Mouse (Mus musculus): Measurements from ENCODE around the gene Sppl2b. TPM values are rescaled to one million over a fixed set of nuclear protein-coding genes. Genes with fewer than 3 reads are reported as not detected.

Sppl2b gene
- total and polyA plus RNA-seq, 3 experiments: 52.0 to 65.9 TPM; not detected in 1

DNA sequence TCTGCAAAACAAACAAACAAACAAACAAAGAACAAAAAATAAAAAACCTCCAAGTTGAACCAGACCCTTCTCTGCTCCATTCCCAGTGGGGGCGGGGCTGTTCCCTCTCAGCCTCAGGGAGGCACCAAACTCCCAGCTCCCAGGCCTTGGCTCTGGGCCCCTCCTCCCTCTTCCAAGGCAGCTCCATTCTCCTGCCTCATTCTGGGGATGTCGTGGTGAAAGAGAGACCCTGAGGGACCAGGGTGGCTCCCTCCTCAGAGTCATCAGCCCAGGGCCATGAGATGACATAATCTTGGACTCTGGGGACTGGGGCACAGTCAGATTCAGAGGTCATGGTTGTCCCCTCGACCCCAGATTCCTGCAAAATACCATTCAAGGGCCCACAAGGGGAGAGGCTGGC lies 21.5 kb downstream of the Sppl2b start:
- H3K4me3 ChIP-seq (ENCODE audit: control insufficient read depth in 1 of 2, insufficient read depth in 1 of 2, low read depth in 2 of 2, low read length in 2 of 2): no peak overlapping the region
- no peaks in the 10 kb centered on the region for H3K36me3 ChIP-seq (ENCODE audit: control insufficient read depth in 1 of 2, insufficient read depth in 2 of 2, low read length in 2 of 2)
- H3K9me3 ChIP-seq (replicated peaks; ENCODE audit: insufficient read depth, low read length): no peaks in the 10 kb centered on the region
- H3K4me1 ChIP-seq (ENCODE audit: control insufficient read depth in 1 of 2, insufficient read depth in 2 of 2, low read length in 2 of 2): peaks cover 2 to 11% of the 10 kb centered on the region in 2 experiments; a peak in 3 of 4 replicates
- no peaks in the 10 kb centered on the region for H3K79me2 ChIP-seq (ENCODE audit: control insufficient read depth, insufficient read depth, low read length, poor library complexity)
- no peaks in the 10 kb centered on the region for H3K27me3 ChIP-seq (ENCODE audit: control insufficient read depth in 1 of 2, insufficient read depth in 2 of 2, low read length in 2 of 2)
- H3K9ac ChIP-seq (ENCODE audit: control insufficient read depth, low read depth, low read length, poor library complexity, severe bottlenecking): no peak overlapping the region
- H3K27ac ChIP-seq (ENCODE audit: control insufficient read depth, low read depth, low read length): no peak overlapping the region
- DNase-seq (ENCODE audit: low read depth, low spot score): no peak
- TF ChIP-seq MEF2A (IDR thresholded peaks at IDR 0.05; ENCODE audit: extremely low read depth, insufficient replicate concordance, low read depth, low read length, poor library complexity, severe bottlenecking): no peak
- no peak for TF ChIP-seq MAZ (IDR thresholded peaks at IDR 0.05; ENCODE audit: low read depth, low read length)
- no peak for TF ChIP-seq ZNF384 (IDR thresholded peaks at IDR 0.05; ENCODE audit: low read depth, low read length)
- TF ChIP-seq RCOR1 (IDR thresholded peaks at IDR 0.05; ENCODE audit: low read depth, low read length): no peak
- no peak for TF ChIP-seq E2F4 (IDR thresholded peaks at IDR 0.05; ENCODE audit: borderline replicate concordance, low read depth, low read length)
- TF ChIP-seq KAT2A (conservative IDR thresholded peaks at IDR 0.05; ENCODE audit: low read depth, low read length): no peak
- no peak for TF ChIP-seq POLR2AphosphoS5 (IDR thresholded peaks at IDR 0.05; ENCODE audit: borderline replicate concordance, low read depth, low read length)
- TF ChIP-seq GABPA (IDR thresholded peaks at IDR 0.05; ENCODE audit: low read depth, low read length): no peak
- TF ChIP-seq CHD1 (IDR thresholded peaks at IDR 0.05; ENCODE audit: low read depth, low read length): no peak
- no peak for TF ChIP-seq NELFE (IDR thresholded peaks at IDR 0.05; ENCODE audit: low read depth, low read length)
- TF ChIP-seq CTCF (IDR thresholded peaks at IDR 0.05 in 2 of 3, conservative IDR thresholded peaks at IDR 0.05 in 1 of 3; ENCODE audit: control insufficient read depth in 1 of 3, insufficient read depth in 1 of 3, low read depth in 2 of 3, low read length in 3 of 3, poor library complexity in 1 of 3, severe bottlenecking in 1 of 3): no peak

DNA sequence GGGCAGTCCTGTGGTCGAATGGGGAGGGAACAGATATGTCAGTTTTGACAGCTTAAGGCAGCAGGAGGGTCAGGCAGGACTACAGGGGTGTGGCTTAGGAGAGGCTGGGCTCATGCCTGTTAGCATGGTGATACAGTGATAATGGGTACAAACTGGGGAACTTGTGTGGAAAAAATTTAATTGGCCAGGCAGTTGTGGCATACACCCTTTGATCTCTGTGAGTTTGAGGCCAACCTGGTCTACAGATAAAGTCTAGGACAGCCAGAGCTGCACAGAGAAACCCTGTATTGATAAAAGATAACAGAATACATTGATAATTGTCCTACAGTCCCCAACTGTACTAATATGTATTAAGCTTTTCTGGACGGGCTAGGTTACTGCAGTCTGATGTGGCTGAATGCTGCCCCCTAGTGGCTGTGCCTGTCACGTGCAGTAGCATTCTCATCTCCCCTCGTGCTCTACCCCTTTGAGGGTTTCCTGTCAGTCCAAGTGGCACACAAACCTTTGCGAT lies 25.1 kb downstream of the Sppl2b start:
- Histone ChIP-seq H3K4me1 (ENCODE audit: control insufficient read depth in 1 of 2, insufficient read depth in 2 of 2, low read length in 2 of 2) (peaks cover 2 to 11% of the 10 kb centered on the region in 2 experiments; a peak in 3 of 4 replicates), H3K36me3 (ENCODE audit: control insufficient read depth in 1 of 2, insufficient read depth in 2 of 2, low read length in 2 of 2) (no peaks in the 10 kb centered on the region), H3K9me3 (replicated peaks; ENCODE audit: insufficient read depth, low read length) (no peaks in the 10 kb centered on the region), H3K27ac (ENCODE audit: control insufficient read depth, low read depth, low read length) (no peak overlapping the region), H3K27me3 (ENCODE audit: control insufficient read depth in 1 of 2, insufficient read depth in 2 of 2, low read length in 2 of 2) (no peaks in the 10 kb centered on the region), H3K79me2 (ENCODE audit: control insufficient read depth, insufficient read depth, low read length, poor library complexity) (no peaks in the 10 kb centered on the region), H3K4me3 (ENCODE audit: control insufficient read depth in 1 of 2, insufficient read depth in 1 of 2, low read depth in 2 of 2, low read length in 2 of 2) (no peak overlapping the region), H3K9ac (ENCODE audit: control insufficient read depth, low read depth, low read length, poor library complexity, severe bottlenecking) (no peak overlapping the region)
- DNase-seq (ENCODE audit: low read depth, low spot score): peak; percentile 91
- no peak for TF ChIP-seq ZMIZ1 (IDR thresholded peaks at IDR 0.05; ENCODE audit: low read depth, low read length)
- no peak for TF ChIP-seq HCFC1 (IDR thresholded peaks at IDR 0.05; ENCODE audit: low read depth, low read length)
- TF ChIP-seq MAX (IDR thresholded peaks at IDR 0.05; ENCODE audit: low read length): peak; percentile 96
- TF ChIP-seq ZC3H11A (IDR thresholded peaks at IDR 0.05; ENCODE audit: low read depth, low read length): peak; percentile 88
- no peak for TF ChIP-seq RCOR1 (IDR thresholded peaks at IDR 0.05; ENCODE audit: low read depth, low read length)
- no peak for TF ChIP-seq E2F4 (IDR thresholded peaks at IDR 0.05; ENCODE audit: borderline replicate concordance, low read depth, low read length)
- TF ChIP-seq GABPA (IDR thresholded peaks at IDR 0.05; ENCODE audit: low read depth, low read length): no peak
- TF ChIP-seq SIN3A (IDR thresholded peaks at IDR 0.05; ENCODE audit: low read length): peak; percentile 71
- no peak for TF ChIP-seq POLR2A (IDR thresholded peaks at IDR 0.05; ENCODE audit: control insufficient read depth in 1 of 2, insufficient read depth in 1 of 2, low read depth in 1 of 2, low read length in 2 of 2, poor library complexity in 1 of 2)
- no peak for TF ChIP-seq ZNF384 (IDR thresholded peaks at IDR 0.05; ENCODE audit: low read depth, low read length)
- no peak for TF ChIP-seq MEF2A (IDR thresholded peaks at IDR 0.05; ENCODE audit: extremely low read depth, insufficient replicate concordance, low read depth, low read length, poor library complexity, severe bottlenecking)
- TF ChIP-seq NELFE (IDR thresholded peaks at IDR 0.05; ENCODE audit: low read depth, low read length): peak; percentile 12; the same call in 1 of the 2 replicates
- peak; percentile 85 for TF ChIP-seq USF1 (IDR thresholded peaks at IDR 0.05; ENCODE audit: low read depth, low read length)
- peak; percentile 97 for TF ChIP-seq MYC (IDR thresholded peaks at IDR 0.05; ENCODE audit: low read depth, low read length)
- TF ChIP-seq ZKSCAN1 (IDR thresholded peaks at IDR 0.05; ENCODE audit: low read depth, low read length): no peak
- TF ChIP-seq ETS1 (IDR thresholded peaks at IDR 0.05; ENCODE audit: low read depth, low read length): no peak
- peak; percentile 90 for TF ChIP-seq RAD21 (IDR thresholded peaks at IDR 0.05; ENCODE audit: low read depth, low read length)
- no peak for TF ChIP-seq UBTF (IDR thresholded peaks at IDR 0.05; ENCODE audit: borderline replicate concordance, insufficient read depth, low read depth, low read length)
- no peak for TF ChIP-seq JUND (IDR thresholded peaks at IDR 0.05; ENCODE audit: low read depth, low read length)
- TF ChIP-seq CTCF (IDR thresholded peaks at IDR 0.05 in 2 of 3, conservative IDR thresholded peaks at IDR 0.05 in 1 of 3; ENCODE audit: control insufficient read depth in 1 of 3, insufficient read depth in 1 of 3, low read depth in 2 of 3, low read length in 3 of 3, poor library complexity in 1 of 3, severe bottlenecking in 1 of 3): peak; percentile 96 to 99 (median 99)
- TF ChIP-seq TCF12 (IDR thresholded peaks at IDR 0.05; ENCODE audit: low read depth, low read length): no peak
- TF ChIP-seq POLR2AphosphoS5 (IDR thresholded peaks at IDR 0.05; ENCODE audit: borderline replicate concordance, low read depth, low read length): no peak
- no peak for TF ChIP-seq EP300 (IDR thresholded peaks at IDR 0.05; ENCODE audit: low read depth in 1 of 2, low read length in 2 of 2)
- no peak for TF ChIP-seq MAFK (IDR thresholded peaks at IDR 0.05; ENCODE audit: borderline replicate concordance, low read depth, low read length)
- no peak for TF ChIP-seq KAT2A (conservative IDR thresholded peaks at IDR 0.05; ENCODE audit: low read depth, low read length)
- TF ChIP-seq TBP (IDR thresholded peaks at IDR 0.05; ENCODE audit: low read depth, low read length): 0 out of 2 replicates have a peak, but pooled peaks have one; percentile 27
- no peak for TF ChIP-seq CHD1 (IDR thresholded peaks at IDR 0.05; ENCODE audit: low read depth, low read length)

Data from MEL (cell line).